Mouse (Mus musculus) forebrain, embryonic 16.5 days (tissue): Measurements from ENCODE around the gene Tmub1. TPM values are rescaled to one million over a fixed set of nuclear protein-coding genes. Genes with fewer than 3 reads are reported as not detected.

Experiments
- ATAC-seq: fragments of 200-750 bp; cut with Nextera tagmentation; 2 replicates; pipeline ENCODE4 v1.8.0; 2017; ENCODE audit warnings: mild to moderate bottlenecking, moderate library complexity
- H3K27ac ChIP-seq: fragments of 300-500 bp; sonication (generic); 2 replicates; pipeline ENCODE4 v1.5.1; 2014; ENCODE audit warnings: low read length, control low read depth
- H3K27me3 ChIP-seq: fragments of 300-500 bp; sonication (generic); replicated peaks from 2 replicates; pipeline ENCODE4 v1.6.1; 2014; ENCODE audit warnings: low read length; ENCODE audit not compliant: control insufficient read depth, insufficient read depth
- H3K36me3 ChIP-seq: fragments of 300-500 bp; sonication (generic); 2 replicates; pipeline ENCODE4 v1.6.1; 2014; ENCODE audit not compliant: control insufficient read depth, insufficient read depth
- H3K4me1 ChIP-seq: fragments of 300-500 bp; sonication (generic); replicated peaks from 2 replicates; pipeline ENCODE4 v1.6.1; 2014; ENCODE audit warnings: low read length; ENCODE audit not compliant: control insufficient read depth, insufficient read depth
- H3K4me2 ChIP-seq: fragments of 300-500 bp; sonication (generic); 2 replicates; pipeline ENCODE4 v1.6.1; 2014; ENCODE audit warnings: mild to moderate bottlenecking, low read length, control low read depth
- H3K4me3 ChIP-seq: fragments of 300-500 bp; sonication (generic); replicated peaks from 2 replicates; pipeline ENCODE4 v1.5.1; 2014; ENCODE audit warnings: mild to moderate bottlenecking, low read length, control low read depth
- H3K9ac ChIP-seq: fragments of 300-500 bp; sonication (generic); replicated peaks from 2 replicates; pipeline ENCODE4 v1.6.1; 2014; ENCODE audit warnings: low read depth, low read length, control low read depth
- H3K9me3 ChIP-seq: fragments of 300-500 bp; sonication (generic); 2 replicates; pipeline ENCODE4 v1.6.1; 2016; ENCODE audit warnings: low read length; ENCODE audit not compliant: control insufficient read depth
- WGBS: fragments of 180-500 bp; shearing (Covaris S2); extraction: QIAGEN DNeasy Blood & Tissue Kit; methylation state at CpG from one replicate; pipeline ENCODE4 v1.1.7; 2014; 5-methylcytosine and 5-hydroxymethylcytosine counted together
- polyA plus RNA-seq: library from polyadenylated mRNA; unstranded; fragments of >200 nt; fragmentation: Nextera tagmentation; extraction: Ambion mirVana; gene quantifications from 2 replicates; pipeline ENCODE4 v1.2.1, GENCODE M21; 2015

The Tmub1 gene
- polyA plus RNA-seq, 1 experiment from 2014 or later = 45.4 TPM

- Histone ChIP-seq H3K9me3 (no peaks in the 10 kb centered on the region), H3K27me3 (no peaks in the 10 kb centered on the region), H3K36me3 (peaks cover 14% of the 10 kb centered on the region), H3K27ac (no peak overlapping the region), H3K9ac (0 out of 2 replicates have a peak overlapping the region, but pooled peaks have one; percentile 23), H3K4me3 (no peak overlapping the region), H3K4me2 (no peak overlapping the region), H3K4me1 (peaks cover 26% of the 10 kb centered on the region)
- peak; percentile 9; the same call in 1 of the 2 replicates for ATAC-seq
- WGBS = 49% methylated on average over 38 of the region's 41 CpGs
Observed at GRCm38 (mm10) chr5:24482247-24483079, 34.8 kb upstream of the Tmub1 start.

GRCm38 (mm10) chr5:24481647-24482046, 34.0 kb upstream of the Tmub1 start:
- H3K27me3 ChIP-seq = no peaks in the 10 kb centered on the region
- ATAC-seq = peak; percentile 50
- H3K9ac ChIP-seq = no peak overlapping the region
- no peak overlapping the region for H3K4me3 ChIP-seq
- H3K4me2 ChIP-seq = no peak overlapping the region
- peaks cover 14% of the 10 kb centered on the region for H3K36me3 ChIP-seq
- H3K9me3 ChIP-seq = no peaks in the 10 kb centered on the region
- H3K27ac ChIP-seq = no peak overlapping the region
- WGBS = 6% methylated on average over 4 of the region's 4 CpGs
- peaks cover 26% of the 10 kb centered on the region for H3K4me1 ChIP-seq

- peaks cover 7% of the 10 kb centered on the region for H3K27me3 ChIP-seq
- H3K4me3 ChIP-seq = no peak overlapping the region
- no peak overlapping the region for H3K27ac ChIP-seq
- no peak for ATAC-seq
- H3K4me1 ChIP-seq = peaks cover 30% of the 10 kb centered on the region
- WGBS = 92% methylated on average over 9 of the region's 9 CpGs
- no peak overlapping the region for H3K4me2 ChIP-seq
- H3K36me3 ChIP-seq = peaks cover 14% of the 10 kb centered on the region
- H3K9me3 ChIP-seq = no peaks in the 10 kb centered on the region
- no peak overlapping the region for H3K9ac ChIP-seq
Observed at GRCm38 (mm10) chr5:24477909-24478308, 30.3 kb upstream of the Tmub1 start.

GRCm38 (mm10) chr5:24475476-24476241, 28.0 kb upstream of the Tmub1 start:
- no peak overlapping the region for H3K4me2 ChIP-seq
- peaks cover 10% of the 10 kb centered on the region for H3K36me3 ChIP-seq
- H3K9ac ChIP-seq = peak overlapping the region; percentile 48; the same call in 1 of the 2 replicates
- no peak for ATAC-seq
- 81% methylated on average over 6 of the region's 6 CpGs for WGBS
- H3K27ac ChIP-seq = no peak overlapping the region
- H3K9me3 ChIP-seq = no peaks in the 10 kb centered on the region
- no peak overlapping the region for H3K4me3 ChIP-seq
- peaks cover 7% of the 10 kb centered on the region for H3K27me3 ChIP-seq
- H3K4me1 ChIP-seq = peaks cover 21% of the 10 kb centered on the region

- peaks cover 10% of the 10 kb centered on the region for H3K36me3 ChIP-seq
- peaks cover 7% of the 10 kb centered on the region for H3K27me3 ChIP-seq
- WGBS = 3% methylated on average over 67 of the region's 67 CpGs
- H3K9me3 ChIP-seq = no peaks in the 10 kb centered on the region
- H3K4me2 ChIP-seq = peak overlapping the region; percentile 56
- peaks cover 24% of the 10 kb centered on the region for H3K4me1 ChIP-seq
- no peak overlapping the region for H3K27ac ChIP-seq
- peak overlapping the region; percentile 40 for H3K4me3 ChIP-seq
- peak; percentile 41 for ATAC-seq
- peak overlapping the region; percentile 48 for H3K9ac ChIP-seq
Observed at GRCm38 (mm10) chr5:24474723-24475261, 27.1 kb upstream of the Tmub1 start.

- no peaks in the 10 kb centered on the region for H3K9me3 ChIP-seq
- peaks cover 7% of the 10 kb centered on the region for H3K27me3 ChIP-seq
- H3K4me3 ChIP-seq = peak overlapping the region; percentile 40
- WGBS = 4% methylated on average over 70 of the region's 77 CpGs
- peak overlapping the region; percentile 48 for H3K9ac ChIP-seq
- peak; percentile 21 for ATAC-seq
- H3K27ac ChIP-seq = no peak overlapping the region
- peaks cover 8% of the 10 kb centered on the region for H3K36me3 ChIP-seq
- H3K4me2 ChIP-seq = peak overlapping the region; percentile 56
- H3K4me1 ChIP-seq = peaks cover 24% of the 10 kb centered on the region
Observed at GRCm38 (mm10) chr5:24474025-24474722, 26.5 kb upstream of the Tmub1 start.

GRCm38 (mm10) chr5:24472884-24473619, 25.4 kb upstream of the Tmub1 start:
- Histone ChIP-seq H3K9me3 (no peaks in the 10 kb centered on the region), H3K36me3 (peaks cover under 1% of the 10 kb centered on the region; the same call in 1 of the 2 replicates), H3K9ac (no peak overlapping the region), H3K4me2 (no peak overlapping the region), H3K27ac (no peak overlapping the region), H3K4me1 (peaks cover 24% of the 10 kb centered on the region), H3K4me3 (no peak overlapping the region), H3K27me3 (peaks cover 7% of the 10 kb centered on the region)
- WGBS = 35% methylated on average over 6 of the region's 7 CpGs
- ATAC-seq = no peak

GRCm38 (mm10) chr5:24470600-24470999, 22.9 kb upstream of the Tmub1 start:
- peaks cover 7% of the 10 kb centered on the region for H3K27me3 ChIP-seq
- peak; percentile 62 for ATAC-seq
- H3K4me2 ChIP-seq = no peak overlapping the region
- no peak overlapping the region for H3K27ac ChIP-seq
- H3K9me3 ChIP-seq = no peaks in the 10 kb centered on the region
- H3K4me3 ChIP-seq = no peak overlapping the region
- 7% methylated on average over 5 of the region's 5 CpGs for WGBS
- no peaks in the 10 kb centered on the region for H3K36me3 ChIP-seq
- H3K9ac ChIP-seq = no peak overlapping the region
- peaks cover 39% of the 10 kb centered on the region for H3K4me1 ChIP-seq
